Comparison of ENCODE assay signal across 9 mouse cellular contexts in the genomic region with DNA sequence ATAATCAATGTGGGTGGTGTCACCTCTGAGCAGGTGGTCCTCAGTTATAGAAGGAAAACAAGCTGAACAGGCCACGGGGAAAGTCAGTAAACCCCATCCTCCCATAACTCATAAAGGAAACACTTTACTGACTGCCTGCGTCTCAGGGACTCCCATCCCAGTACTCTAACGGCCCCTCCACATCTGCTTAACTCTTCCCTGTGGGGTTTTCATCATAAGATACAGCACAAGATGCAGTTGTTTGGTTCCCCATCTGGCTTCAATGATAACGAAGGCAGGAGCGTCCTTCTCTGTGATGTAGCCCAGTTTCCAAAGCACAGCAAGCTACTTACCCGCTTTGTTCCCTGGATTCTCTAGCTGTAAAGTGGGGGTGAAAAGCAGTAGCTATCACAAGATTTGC. TPM values are rescaled to one million over a fixed set of nuclear protein-coding genes. Genes with fewer than 3 reads are reported as not detected.
DNase-seq lines count a peak whose midpoint lies in the region; ATAC-seq lines count a peak whose summit lies in the region.
"Had no signal": no experiment of that assay in that cellular context is flagged by ENCODE, and none has a peak within 500 bp of the region (broad histone marks: within the 10 kb centered on the region; RNA-seq: fewer than 3 reads in every experiment).

No protein-coding gene starts in this region.

- H3K36me3 ChIP-seq in kidney, embryonic 14.5 days (ENCODE audit: control insufficient read depth, insufficient read depth, low read length): no peaks in the 10 kb centered on the region
- H3K36me3 ChIP-seq in limb, embryonic 13.5 days: no peaks in the 10 kb centered on the region
- H3K36me3 ChIP-seq in neural tube, embryonic 14.5 days (ENCODE audit: control insufficient read depth, insufficient read depth, low read length): no peaks in the 10 kb centered on the region

- peak overlapping the region; percentile 21 for H3K4me3 ChIP-seq in kidney, embryonic 14.5 days (ENCODE audit: low read length)
- H3K4me3 ChIP-seq in limb, embryonic 13.5 days: peak overlapping the region; percentile 41
- H3K4me3 ChIP-seq in neural tube, embryonic 14.5 days (ENCODE audit: low read depth, low read length): peak overlapping the region; percentile 29

- peak overlapping the region; percentile 42 for H3K9ac ChIP-seq in kidney, embryonic 14.5 days (ENCODE audit: low read depth, low read length)
- H3K9ac ChIP-seq in limb, embryonic 13.5 days: peak overlapping the region; percentile 63
- peak overlapping the region; percentile 39 for H3K9ac ChIP-seq in neural tube, embryonic 14.5 days (replicated peaks; ENCODE audit: low read depth, low read length)

- H3K27ac ChIP-seq in kidney, embryonic 14.5 days (ENCODE audit: low read depth, low read length): no peak overlapping the region
- peak overlapping the region; percentile 24; the same call in 1 of the 2 replicates for H3K27ac ChIP-seq in limb, embryonic 13.5 days
- H3K27ac ChIP-seq in neural tube, embryonic 14.5 days (ENCODE audit: low read depth, low read length): peak overlapping the region; percentile 73

- no peak for DNase-seq in kidney, postnatal 10 days
- no peak for DNase-seq in adrenal gland, postnatal 36 days
- no peak for DNase-seq in cerebellum, postnatal 10 days

- peaks cover 20% of the 10 kb centered on the region; the same call in 1 of the 2 replicates for H3K4me1 ChIP-seq in kidney, embryonic 14.5 days (ENCODE audit: control insufficient read depth, insufficient read depth, low read length)
- peaks cover 33% of the 10 kb centered on the region for H3K4me1 ChIP-seq in limb, embryonic 13.5 days
- peaks cover 20% of the 10 kb centered on the region for H3K4me1 ChIP-seq in neural tube, embryonic 14.5 days (ENCODE audit: control insufficient read depth, insufficient read depth, low read length)

- 56% methylated on average over 6 of the region's 6 CpGs for WGBS in kidney, embryonic 14.5 days
- 31% methylated on average over 6 of the region's 6 CpGs for WGBS in limb, embryonic 13.5 days
- WGBS in neural tube, embryonic 14.5 days: 19% methylated on average over 6 of the region's 6 CpGs

- peak overlapping the region; percentile 46 for H3K4me2 ChIP-seq in kidney, embryonic 14.5 days (replicated peaks; ENCODE audit: low read depth, low read length)
- H3K4me2 ChIP-seq in limb, embryonic 13.5 days (replicated peaks): peak overlapping the region; percentile 61
- H3K4me2 ChIP-seq in neural tube, embryonic 14.5 days (ENCODE audit: low read depth, low read length): peak overlapping the region; percentile 66

- no peaks in the 10 kb centered on the region for H3K9me3 ChIP-seq in kidney, embryonic 14.5 days (ENCODE audit: control insufficient read depth, low read length)
- H3K9me3 ChIP-seq in limb, embryonic 13.5 days: no peaks in the 10 kb centered on the region
- no peaks in the 10 kb centered on the region for H3K9me3 ChIP-seq in neural tube, embryonic 14.5 days (ENCODE audit: control insufficient read depth, low read length)

- no peak for ATAC-seq in kidney, embryonic 14.5 days (ENCODE audit: low FRiP score, low TSS enrichment)
- ATAC-seq in erythroblast, adult 5-6 weeks (replicated peaks; ENCODE audit: low FRiP score, poor library complexity, severe bottlenecking): peak; percentile 44
- no peak; the same call in 1 of the 2 replicates for ATAC-seq in limb, embryonic 13.5 days (ENCODE audit: low FRiP score, low read depth)
- ATAC-seq in neural tube, embryonic 14.5 days (ENCODE audit: low read depth): peak; percentile 26
- no peak for ATAC-seq in cerebellum, adult (ENCODE audit: insufficient number of reproducible peaks, low FRiP score, low TSS enrichment)

- no peaks in the 10 kb centered on the region for H3K27me3 ChIP-seq in kidney, embryonic 14.5 days (ENCODE audit: control insufficient read depth, insufficient read depth, low read length)
- H3K27me3 ChIP-seq in limb, embryonic 13.5 days: no peaks in the 10 kb centered on the region
- no peaks in the 10 kb centered on the region for H3K27me3 ChIP-seq in neural tube, embryonic 14.5 days (ENCODE audit: control insufficient read depth, insufficient read depth, low read length)

RNA-seq across cellular contexts. Expression of a gene that starts 0.8 kb away (rescaled TPM):
- polyA plus RNA-seq in kidney, embryonic 14.5 days (2014; fragmentation: Nextera tagmentation; extraction: Ambion mirVana): 6.5 and 7.5 TPM in 2 replicates
- 171 and 180 TPM in 2 replicates for total RNA-seq in erythroblast, adult 5-6 weeks (2015; ENCODE audit: low replicate concordance)
- 259 and 394 TPM in 2 replicates for total RNA-seq in erythroblast, adult 5-6 weeks (2017; ENCODE audit: low replicate concordance)
- polyA plus RNA-seq in limb, embryonic 13.5 days (2015; fragmentation: Nextera tagmentation; extraction: Ambion mirVana): 12.3 and 12.4 TPM in 2 replicates
- 38.0 and 41.1 TPM in 2 replicates for polyA plus RNA-seq in neural tube, embryonic 14.5 days (2014; fragmentation: Nextera tagmentation; extraction: Ambion mirVana)
- total RNA-seq in adrenal gland, postnatal 36 days (2021): 10 to 100 TPM in 1 of 2 experiments, 1 to 10 TPM in 1; 7.6 to 16.8 TPM

RNA-seq across cellular contexts. Expression of a gene that starts 9.9 kb away (rescaled TPM):
- 1.5 and 2.7 TPM in 2 replicates for polyA plus RNA-seq in kidney, embryonic 14.5 days (2014; fragmentation: Nextera tagmentation; extraction: Ambion mirVana)
- not detected in 2 replicates for total RNA-seq in erythroblast, adult 5-6 weeks (2015; ENCODE audit: low replicate concordance)
- 0.56 TPM in 1 of 2 replicates, not detected in the other for total RNA-seq in erythroblast, adult 5-6 weeks (2017; ENCODE audit: low replicate concordance)
- polyA plus RNA-seq in limb, embryonic 13.5 days (2015; fragmentation: Nextera tagmentation; extraction: Ambion mirVana): 22.6 and 23.7 TPM in 2 replicates
- polyA plus RNA-seq in neural tube, embryonic 14.5 days (2014; fragmentation: Nextera tagmentation; extraction: Ambion mirVana): 5.8 and 8.3 TPM in 2 replicates
- 1 to 10 TPM; 1.3 to 2.7 TPM for total RNA-seq in adrenal gland, postnatal 36 days (2021)
- total RNA-seq: neutrophil, adult 5-6 weeks had no signal

Comparison
In these comparisons a context has a peak if more than half of its experiments do, and no peak if none do; other contexts are left out.
1. ATAC-seq: peak in erythroblast, adult 5-6 weeks (single experiment) and neural tube, embryonic 14.5 days (single experiment); none in kidney, embryonic 14.5 days (single experiment), limb, embryonic 13.5 days (single experiment) and cerebellum, adult (single experiment).
2. Peak in every context shown above with its lines, with median percentiles within 50 percentile points of each other: H3K4me2 ChIP-seq, H3K4me3 ChIP-seq and H3K9ac ChIP-seq.